Mouse (Mus musculus): ENCODE measurements around the gene Atf6. TPM values are rescaled to one million over a fixed set of nuclear protein-coding genes. Genes with fewer than 3 reads are reported as not detected.
A peak's percentile ranks its signal among the peaks of the same experiment; 100 is the strongest.

Gene Atf6
- polyA plus RNA-seq, 1 experiment, result 12.0 TPM

- H3K79me3 ChIP-seq (ENCODE audit: low read depth), result no peaks in the 10 kb centered on the region
- H3K36me3 ChIP-seq (ENCODE audit: control insufficient read depth, insufficient read depth), result no peaks in the 10 kb centered on the region
- TF ChIP-seq USF1 (IDR thresholded peaks at IDR 0.05; ENCODE audit: low read depth) (no peak), MAX (IDR thresholded peaks at IDR 0.05) (no peak), MYOD1 (IDR thresholded peaks at IDR 0.05; ENCODE audit: control insufficient read depth, insufficient read length, low read depth) (no peak), MYOG (IDR thresholded peaks at IDR 0.05; ENCODE audit: control insufficient read depth, extremely low read depth, insufficient read length) (no peak), FOSL1 (IDR thresholded peaks at IDR 0.05; ENCODE audit: insufficient read depth, low read length, poor library complexity, severe bottlenecking) (no peak), CEBPB (IDR thresholded peaks at IDR 0.05; ENCODE audit: low read depth) (no peak)
Measured at GRCm38 (mm10) chr1:170696996-170697395, 170.6 kb downstream of the Atf6 start.

GRCm38 (mm10) chr1:170695326-170695725, 172.2 kb downstream of the Atf6 start:
- Histone ChIP-seq H3K4me3 (ENCODE audit: insufficient read depth, poor library complexity, severe bottlenecking) (no peak overlapping the region), H3K36me3 (ENCODE audit: control insufficient read depth, insufficient read depth) (no peaks in the 10 kb centered on the region), H3K27me3 (ENCODE audit: control insufficient read depth, insufficient read depth, insufficient read length) (no peaks in the 10 kb centered on the region), H3K79me2 (ENCODE audit: control insufficient read depth, insufficient read depth) (no peaks in the 10 kb centered on the region), H3K79me3 (ENCODE audit: low read depth) (no peaks in the 10 kb centered on the region), H3ac (ENCODE audit: control insufficient read depth, insufficient read length, low read depth) (no peak overlapping the region)
- TF ChIP-seq CTCF (IDR thresholded peaks at IDR 0.05; ENCODE audit: control insufficient read depth, insufficient read depth, insufficient read length), result no peak
- TF ChIP-seq CEBPB (IDR thresholded peaks at IDR 0.05; ENCODE audit: low read depth), result no peak
- no peak for TF ChIP-seq MYOD1 (IDR thresholded peaks at IDR 0.05; ENCODE audit: control insufficient read depth, insufficient read length, low read depth)
- TF ChIP-seq MYOG (IDR thresholded peaks at IDR 0.05; ENCODE audit: control insufficient read depth, extremely low read depth, insufficient read length), result no peak
- TF ChIP-seq MAX (IDR thresholded peaks at IDR 0.05), result no peak
- TF ChIP-seq USF1 (IDR thresholded peaks at IDR 0.05; ENCODE audit: low read depth), result no peak
- no peak for TF ChIP-seq FOSL1 (IDR thresholded peaks at IDR 0.05; ENCODE audit: insufficient read depth, low read length, poor library complexity, severe bottlenecking)

More at GRCm38 (mm10) chr1:170696996-170697395, 170.6 kb downstream of the Atf6 start:
- Histone ChIP-seq H3K27me3 (ENCODE audit: control insufficient read depth, insufficient read depth, insufficient read length) (no peaks in the 10 kb centered on the region), H3K4me3 (ENCODE audit: insufficient read depth, poor library complexity, severe bottlenecking) (no peak overlapping the region), H3K79me2 (ENCODE audit: control insufficient read depth, insufficient read depth) (no peaks in the 10 kb centered on the region), H3ac (ENCODE audit: control insufficient read depth, insufficient read length, low read depth) (no peak overlapping the region)

GRCm38 (mm10) chr1:170694821-170695291, 172.7 kb downstream of the Atf6 start:
- Histone ChIP-seq H3K4me3 (ENCODE audit: insufficient read depth, poor library complexity, severe bottlenecking) (no peak overlapping the region), H3K27me3 (ENCODE audit: control insufficient read depth, insufficient read depth, insufficient read length) (no peaks in the 10 kb centered on the region), H3K79me3 (ENCODE audit: low read depth) (no peaks in the 10 kb centered on the region), H3K36me3 (ENCODE audit: control insufficient read depth, insufficient read depth) (no peaks in the 10 kb centered on the region), H3ac (ENCODE audit: control insufficient read depth, insufficient read length, low read depth) (no peak overlapping the region), H3K79me2 (ENCODE audit: control insufficient read depth, insufficient read depth) (no peaks in the 10 kb centered on the region)
- TF ChIP-seq FOSL1 (IDR thresholded peaks at IDR 0.05; ENCODE audit: insufficient read depth, low read length, poor library complexity, severe bottlenecking) (no peak), MYOG (IDR thresholded peaks at IDR 0.05; ENCODE audit: control insufficient read depth, extremely low read depth, insufficient read length) (no peak), MYOD1 (IDR thresholded peaks at IDR 0.05; ENCODE audit: control insufficient read depth, insufficient read length, low read depth) (no peak), USF1 (IDR thresholded peaks at IDR 0.05; ENCODE audit: low read depth) (no peak), MAX (IDR thresholded peaks at IDR 0.05) (no peak)

GRCm38 (mm10) chr1:170691301-170691700, 176.3 kb downstream of the Atf6 start:
- no peaks in the 10 kb centered on the region for H3K79me2 ChIP-seq (ENCODE audit: control insufficient read depth, insufficient read depth)
- no peak overlapping the region for H3ac ChIP-seq (ENCODE audit: control insufficient read depth, insufficient read length, low read depth)
- TF ChIP-seq FOSL1 (IDR thresholded peaks at IDR 0.05; ENCODE audit: insufficient read depth, low read length, poor library complexity, severe bottlenecking), result peak; percentile 6
- no peak for TF ChIP-seq CEBPB (IDR thresholded peaks at IDR 0.05; ENCODE audit: low read depth)
- H3K4me3 ChIP-seq (ENCODE audit: insufficient read depth, poor library complexity, severe bottlenecking), result no peak overlapping the region
- H3K79me3 ChIP-seq (ENCODE audit: low read depth), result no peaks in the 10 kb centered on the region
- H3K36me3 ChIP-seq (ENCODE audit: control insufficient read depth, insufficient read depth), result no peaks in the 10 kb centered on the region
- no peaks in the 10 kb centered on the region for H3K27me3 ChIP-seq (ENCODE audit: control insufficient read depth, insufficient read depth, insufficient read length)

GRCm38 (mm10) chr1:170689773-170690172, 177.8 kb downstream of the Atf6 start:
- Histone ChIP-seq H3K4me3 (ENCODE audit: insufficient read depth, poor library complexity, severe bottlenecking) (no peak overlapping the region), H3K79me2 (ENCODE audit: control insufficient read depth, insufficient read depth) (no peaks in the 10 kb centered on the region), H3K36me3 (ENCODE audit: control insufficient read depth, insufficient read depth) (no peaks in the 10 kb centered on the region), H3K79me3 (ENCODE audit: low read depth) (no peaks in the 10 kb centered on the region), H3ac (ENCODE audit: control insufficient read depth, insufficient read length, low read depth) (no peak overlapping the region), H3K27me3 (ENCODE audit: control insufficient read depth, insufficient read depth, insufficient read length) (no peaks in the 10 kb centered on the region)
- TF ChIP-seq CEBPB (IDR thresholded peaks at IDR 0.05; ENCODE audit: low read depth), result no peak
- no peak for TF ChIP-seq MYOG (IDR thresholded peaks at IDR 0.05; ENCODE audit: control insufficient read depth, extremely low read depth, insufficient read length)
- no peak for TF ChIP-seq FOSL1 (IDR thresholded peaks at IDR 0.05; ENCODE audit: insufficient read depth, low read length, poor library complexity, severe bottlenecking)
- TF ChIP-seq MAX (IDR thresholded peaks at IDR 0.05), result no peak
- TF ChIP-seq MYOD1 (IDR thresholded peaks at IDR 0.05; ENCODE audit: control insufficient read depth, insufficient read length, low read depth), result no peak
- TF ChIP-seq USF1 (IDR thresholded peaks at IDR 0.05; ENCODE audit: low read depth), result no peak
- no peak for TF ChIP-seq CTCF (IDR thresholded peaks at IDR 0.05; ENCODE audit: control insufficient read depth, insufficient read depth, insufficient read length)

GRCm38 (mm10) chr1:170683863-170684262, 183.7 kb downstream of the Atf6 start:
- H3K79me2 ChIP-seq (ENCODE audit: control insufficient read depth, insufficient read depth), result no peaks in the 10 kb centered on the region
- no peak overlapping the region for H3K4me3 ChIP-seq (ENCODE audit: insufficient read depth, poor library complexity, severe bottlenecking)
- no peak overlapping the region for H3ac ChIP-seq (ENCODE audit: control insufficient read depth, insufficient read length, low read depth)
- no peaks in the 10 kb centered on the region for H3K79me3 ChIP-seq (ENCODE audit: low read depth)
- H3K36me3 ChIP-seq (ENCODE audit: control insufficient read depth, insufficient read depth), result no peaks in the 10 kb centered on the region
- no peak for TF ChIP-seq FOSL1 (IDR thresholded peaks at IDR 0.05; ENCODE audit: insufficient read depth, low read length, poor library complexity, severe bottlenecking)
- no peaks in the 10 kb centered on the region for H3K27me3 ChIP-seq (ENCODE audit: control insufficient read depth, insufficient read depth, insufficient read length)

All from C2C12 (cell line).